Mouse (Mus musculus) embryonic facial prominence, embryonic 15.5 days (tissue): ENCODE results near the gene Atp5c1. TPM values are rescaled to one million over a fixed set of nuclear protein-coding genes. Genes with fewer than 3 reads are reported as not detected.

ENCODE experiments used
- ATAC-seq: fragments of 200-750 bp; cut with Nextera tagmentation; 2 replicates; pipeline ENCODE4 v1.8.0; 2017; ENCODE audit warnings: low read depth, moderate TSS enrichment; ENCODE audit not compliant: insufficient number of reproducible peaks, low FRiP score, low TSS enrichment
- H3K27ac ChIP-seq: fragments of 300-500 bp; sonication (generic); replicated peaks from 2 replicates; pipeline ENCODE4 v1.5.1; 2015; ENCODE audit warnings: mild to moderate bottlenecking, inconsistent platforms
- H3K27me3 ChIP-seq: fragments of 300-500 bp; sonication (generic); 2 replicates; pipeline ENCODE4 v1.6.1; 2015; ENCODE audit warnings: inconsistent platforms
- H3K36me3 ChIP-seq: fragments of 300-500 bp; sonication (generic); 2 replicates; pipeline ENCODE4 v1.6.1; 2015; ENCODE audit warnings: mild to moderate bottlenecking, inconsistent platforms
- H3K4me1 ChIP-seq: fragments of 300-500 bp; sonication (generic); 2 replicates; pipeline ENCODE4 v1.6.1; 2015; ENCODE audit warnings: inconsistent platforms
- H3K4me2 ChIP-seq: fragments of 300-500 bp; sonication (generic); replicated peaks from 2 replicates; pipeline ENCODE4 v1.6.1; 2015; ENCODE audit warnings: mild to moderate bottlenecking, inconsistent platforms
- H3K4me3 ChIP-seq: fragments of 300-500 bp; sonication (generic); replicated peaks from 2 replicates; pipeline ENCODE4 v1.5.1; 2015; ENCODE audit warnings: mild to moderate bottlenecking, inconsistent platforms
- H3K9ac ChIP-seq: fragments of 300-500 bp; sonication (generic); 2 replicates; pipeline ENCODE4 v1.6.1; 2015; ENCODE audit warnings: inconsistent platforms
- H3K9me3 ChIP-seq: fragments of 300-500 bp; sonication (generic); replicated peaks from 2 replicates; pipeline ENCODE4 v1.6.1; 2016; ENCODE audit warnings: inconsistent platforms
- WGBS: fragments of 180-500 bp; shearing (Covaris S2); methylation state at CpG from one replicate; pipeline ENCODE4 v1.1.7; 2015; 5-methylcytosine and 5-hydroxymethylcytosine counted together
- polyA plus RNA-seq: library from polyadenylated mRNA; unstranded; fragments of >200 nt; fragmentation: Nextera tagmentation; extraction: Ambion mirVana; gene quantifications from 2 replicates; pipeline ENCODE4 v1.2.1, GENCODE M21; 2015

Atp5c1 gene
- polyA plus RNA-seq = 493 and 513 TPM in 2 replicates

- under 1% methylated on average over 61 of the region's 61 CpGs for WGBS
- Histone ChIP-seq H3K27ac (peak within 1 kb of the TSS; percentile 88), H3K36me3 (no peaks in the 10 kb centered on the region; the same call in 1 of the 2 replicates), H3K4me2 (peak within 1 kb of the TSS; percentile 67), H3K4me1 (peaks cover 26% of the 10 kb centered on the region), H3K27me3 (no peaks in the 10 kb centered on the region), H3K9me3 (no peaks in the 10 kb centered on the region), H3K9ac (peak within 1 kb of the TSS; percentile 94), H3K4me3 (peak within 1 kb of the TSS; percentile 80)
- peak; percentile 93 for ATAC-seq
Observed at GRCm38 (mm10) chr2:10080310-10081010, at the start of gene Atp5c1, which contains the start of gene Kin. Gene Atp5c1 (minus strand): TSS chr2:10080510. Gene Kin (plus strand): TSS chr2:10080593.

DNA sequence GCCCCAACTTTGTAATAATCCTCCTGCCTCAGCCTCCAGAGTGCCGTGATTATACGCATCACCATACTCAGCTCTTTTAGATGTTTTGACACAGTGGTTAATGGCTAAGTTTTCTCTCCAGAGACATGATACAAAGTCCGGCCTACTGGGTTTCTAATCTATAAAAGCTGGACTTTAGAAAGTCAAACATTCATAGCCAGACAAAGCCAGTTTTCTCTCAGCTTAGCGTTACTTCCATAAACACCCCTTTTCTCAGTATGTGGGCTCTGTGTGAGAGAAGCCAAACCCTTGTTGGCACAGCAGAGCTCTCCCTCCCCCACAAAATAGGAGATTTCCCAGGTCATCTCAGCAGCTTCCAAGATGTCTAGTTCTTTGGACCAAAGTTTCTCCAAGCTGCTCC, 48.3 kb upstream of the Atp5c1 start:
- 89% methylated on average over 4 of the region's 4 CpGs for WGBS
- ATAC-seq = no peak
- H3K9me3 ChIP-seq = no peaks in the 10 kb centered on the region
- no peaks in the 10 kb centered on the region for H3K4me1 ChIP-seq
- no peak overlapping the region for H3K9ac ChIP-seq
- no peak overlapping the region for H3K27ac ChIP-seq
- H3K4me2 ChIP-seq = no peak overlapping the region
- H3K4me3 ChIP-seq = no peak overlapping the region
- no peaks in the 10 kb centered on the region for H3K36me3 ChIP-seq
- no peaks in the 10 kb centered on the region for H3K27me3 ChIP-seq

GRCm38 (mm10) chr2:10127471-10127870, 47.2 kb upstream of the Atp5c1 start:
- H3K27ac ChIP-seq = no peak overlapping the region
- H3K9me3 ChIP-seq = no peaks in the 10 kb centered on the region
- H3K4me1 ChIP-seq = no peaks in the 10 kb centered on the region
- no peak overlapping the region for H3K4me2 ChIP-seq
- WGBS = 84% methylated on average over 5 of the region's 5 CpGs
- no peak overlapping the region for H3K9ac ChIP-seq
- H3K36me3 ChIP-seq = no peaks in the 10 kb centered on the region
- no peak overlapping the region for H3K4me3 ChIP-seq
- no peaks in the 10 kb centered on the region for H3K27me3 ChIP-seq
- ATAC-seq = no peak

DNA sequence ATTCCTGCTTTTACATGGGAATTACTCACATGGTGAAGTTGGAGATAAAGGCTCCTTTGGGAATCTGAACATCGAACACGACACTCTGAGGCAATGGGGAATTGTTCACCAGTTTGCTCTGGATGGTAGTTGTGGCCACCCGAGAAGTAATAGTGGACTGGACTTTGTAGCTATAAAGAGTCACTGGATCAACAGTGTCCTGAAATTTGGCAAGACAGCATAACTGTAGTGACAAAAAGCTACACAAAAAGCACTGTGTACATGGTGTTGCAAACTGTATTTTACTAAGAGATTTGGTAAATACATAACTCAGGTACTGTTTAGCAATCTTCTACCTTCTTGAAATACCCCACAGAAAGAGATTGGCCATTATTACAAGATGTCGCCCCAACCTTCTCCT, 45.8 kb upstream of the Atp5c1 start:
- no peaks in the 10 kb centered on the region for H3K27me3 ChIP-seq
- H3K4me2 ChIP-seq = no peak overlapping the region
- ATAC-seq = no peak
- H3K4me1 ChIP-seq = no peaks in the 10 kb centered on the region
- no peaks in the 10 kb centered on the region for H3K36me3 ChIP-seq
- H3K27ac ChIP-seq = no peak overlapping the region
- H3K9ac ChIP-seq = no peak overlapping the region
- 84% methylated on average over 4 of the region's 4 CpGs for WGBS
- H3K4me3 ChIP-seq = no peak overlapping the region
- H3K9me3 ChIP-seq = no peaks in the 10 kb centered on the region

DNA sequence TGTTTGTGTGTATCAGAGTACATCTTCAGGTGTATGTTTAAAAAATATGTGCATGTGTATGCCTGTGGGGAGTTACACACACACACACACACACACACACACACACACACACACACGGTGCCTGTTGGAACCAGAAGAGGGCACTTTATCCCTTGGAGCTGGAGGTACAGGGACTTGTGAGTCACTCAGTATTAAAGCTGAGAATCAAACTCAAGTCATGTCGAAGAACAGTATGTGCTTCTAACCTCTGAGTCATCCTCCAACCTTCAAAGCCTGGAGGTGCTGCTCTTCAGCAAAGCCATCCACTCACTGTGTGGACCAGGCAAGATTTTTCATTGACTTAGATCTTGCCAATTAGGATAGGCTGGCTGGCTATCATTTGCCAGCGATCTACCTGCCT, 41.5 kb upstream of the Atp5c1 start:
- no peak for ATAC-seq
- H3K9me3 ChIP-seq = no peaks in the 10 kb centered on the region
- WGBS = 56% methylated on average over 3 of the region's 3 CpGs
- no peaks in the 10 kb centered on the region for H3K4me1 ChIP-seq
- H3K27me3 ChIP-seq = no peaks in the 10 kb centered on the region
- H3K9ac ChIP-seq = no peak overlapping the region
- no peak overlapping the region for H3K27ac ChIP-seq
- no peak overlapping the region for H3K4me2 ChIP-seq
- no peaks in the 10 kb centered on the region for H3K36me3 ChIP-seq
- no peak overlapping the region for H3K4me3 ChIP-seq

DNA sequence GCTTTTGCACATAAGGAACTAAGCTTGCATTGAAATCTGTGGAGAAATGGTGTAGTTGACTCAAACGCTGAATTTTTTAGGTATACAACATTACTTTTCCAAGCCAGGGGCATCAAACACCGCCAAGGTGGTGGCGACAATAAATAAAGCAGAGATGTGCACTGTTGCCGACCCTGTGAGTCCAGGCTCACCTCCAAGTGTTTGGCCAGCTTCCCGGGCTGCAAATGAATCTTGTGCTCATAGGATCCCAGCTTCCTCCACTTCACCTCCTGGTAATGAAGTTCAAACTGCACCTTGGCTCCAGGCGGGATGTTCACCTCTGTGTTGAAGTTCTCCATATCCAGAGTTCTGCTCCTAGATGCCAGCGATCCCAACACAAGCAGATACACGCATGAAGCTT, 39.0 kb upstream of the Atp5c1 start:
- Histone ChIP-seq H3K27me3 (no peaks in the 10 kb centered on the region), H3K4me2 (no peak overlapping the region), H3K4me1 (no peaks in the 10 kb centered on the region), H3K4me3 (no peak overlapping the region), H3K27ac (no peak overlapping the region), H3K9ac (no peak overlapping the region), H3K9me3 (no peaks in the 10 kb centered on the region), H3K36me3 (no peaks in the 10 kb centered on the region)
- no peak for ATAC-seq
- WGBS = 84% methylated on average over 8 of the region's 8 CpGs

GRCm38 (mm10) chr2:10118751-10119150, 38.4 kb upstream of the Atp5c1 start:
- H3K27ac ChIP-seq = no peak overlapping the region
- no peak overlapping the region for H3K9ac ChIP-seq
- no peaks in the 10 kb centered on the region for H3K9me3 ChIP-seq
- H3K27me3 ChIP-seq = no peaks in the 10 kb centered on the region
- H3K4me1 ChIP-seq = no peaks in the 10 kb centered on the region
- no peak overlapping the region for H3K4me2 ChIP-seq
- H3K36me3 ChIP-seq = no peaks in the 10 kb centered on the region
- 52% methylated on average over 1 of the region's 1 CpGs for WGBS
- ATAC-seq = no peak
- H3K4me3 ChIP-seq = no peak overlapping the region

- no peak for ATAC-seq
- Histone ChIP-seq H3K9ac (no peak overlapping the region), H3K9me3 (no peaks in the 10 kb centered on the region), H3K4me3 (no peak overlapping the region), H3K36me3 (no peaks in the 10 kb centered on the region), H3K27me3 (no peaks in the 10 kb centered on the region), H3K4me2 (no peak overlapping the region), H3K4me1 (no peaks in the 10 kb centered on the region), H3K27ac (no peak overlapping the region)
- 68% methylated on average over 6 of the region's 6 CpGs for WGBS
Observed at GRCm38 (mm10) chr2:10108535-10109189, 28.4 kb upstream of the Atp5c1 start.

DNA sequence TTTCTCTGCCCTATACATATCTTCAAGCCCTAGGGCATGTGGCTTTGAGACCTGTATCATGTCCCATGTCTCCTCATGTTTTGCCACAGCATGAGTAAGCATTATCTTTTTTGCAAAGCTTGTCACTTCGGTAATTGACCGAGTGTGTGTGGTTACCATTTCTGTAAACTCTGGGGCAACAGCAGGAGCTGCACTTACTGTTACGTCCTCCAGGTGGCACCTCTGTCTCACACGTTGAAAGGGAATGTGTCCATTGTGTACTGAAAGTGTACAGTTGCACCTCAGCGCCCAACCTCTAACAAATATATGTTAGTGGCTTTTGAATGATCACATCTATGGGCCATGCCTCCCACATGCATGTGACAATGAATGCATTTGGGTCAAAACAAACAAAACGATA, 20.9 kb upstream of the Atp5c1 start:
- H3K4me3 ChIP-seq = no peak overlapping the region
- H3K27ac ChIP-seq = no peak overlapping the region
- H3K27me3 ChIP-seq = no peaks in the 10 kb centered on the region; the same call in 1 of the 2 replicates
- ATAC-seq = no peak
- no peaks in the 10 kb centered on the region for H3K9me3 ChIP-seq
- H3K9ac ChIP-seq = no peak overlapping the region
- H3K4me2 ChIP-seq = no peak overlapping the region
- WGBS = 40% methylated on average over 6 of the region's 6 CpGs
- H3K36me3 ChIP-seq = no peaks in the 10 kb centered on the region
- no peaks in the 10 kb centered on the region for H3K4me1 ChIP-seq

- 69% methylated on average over 2 of the region's 2 CpGs for WGBS
- H3K27ac ChIP-seq = no peak overlapping the region
- H3K27me3 ChIP-seq = no peaks in the 10 kb centered on the region; the same call in 1 of the 2 replicates
Observed at GRCm38 (mm10) chr2:10100471-10100870, 20.2 kb upstream of the Atp5c1 start.

DNA sequence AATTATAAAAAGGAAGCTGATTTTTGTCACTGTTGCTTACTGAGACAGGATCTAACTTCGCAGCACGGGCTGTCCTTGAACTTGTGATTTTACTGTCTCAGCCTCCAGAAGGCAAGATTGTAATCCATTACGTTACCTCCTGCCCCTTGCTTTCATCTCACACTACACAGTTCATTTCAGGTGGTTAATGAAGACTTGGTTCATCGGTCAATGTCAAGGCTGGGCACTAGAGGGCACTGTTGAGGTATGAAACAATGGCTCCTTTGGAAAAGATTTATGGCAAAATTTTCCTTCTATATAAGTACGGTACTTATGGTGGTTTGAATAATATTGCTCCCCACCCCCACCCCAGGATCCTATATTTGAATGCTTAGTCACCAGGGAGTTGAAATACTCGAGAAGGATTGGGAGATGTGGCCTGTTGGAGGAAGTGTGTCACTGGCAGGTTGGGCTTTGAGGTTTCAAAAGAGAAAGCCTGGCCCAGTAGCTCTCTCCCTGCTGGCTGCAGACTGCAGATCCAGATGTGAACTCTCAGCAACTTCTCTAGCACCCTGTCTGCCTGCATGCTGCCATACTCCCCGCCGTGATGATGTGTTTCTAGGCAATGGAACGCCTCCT, 18.4 kb upstream of the Atp5c1 start:
- ATAC-seq = no peak
- Histone ChIP-seq H3K9ac (no peak overlapping the region), H3K36me3 (no peaks in the 10 kb centered on the region), H3K4me3 (no peak overlapping the region), H3K27ac (no peak overlapping the region), H3K4me2 (no peak overlapping the region), H3K4me1 (no peaks in the 10 kb centered on the region), H3K9me3 (no peaks in the 10 kb centered on the region), H3K27me3 (no peaks in the 10 kb centered on the region; the same call in 1 of the 2 replicates)
- 32% methylated on average over 9 of the region's 9 CpGs for WGBS

More at GRCm38 (mm10) chr2:10100471-10100870, 20.2 kb upstream of the Atp5c1 start:
- Histone ChIP-seq H3K9me3 (no peaks in the 10 kb centered on the region), H3K36me3 (no peaks in the 10 kb centered on the region), H3K4me3 (no peak overlapping the region), H3K9ac (no peak overlapping the region), H3K4me1 (no peaks in the 10 kb centered on the region), H3K4me2 (no peak overlapping the region)
- no peak for ATAC-seq
